Mouse (Mus musculus) midbrain, embryonic 10.5 days (tissue): ENCODE data around the gene Mpped2. TPM values are rescaled to one million over a fixed set of nuclear protein-coding genes. Genes with fewer than 3 reads are reported as not detected.

Experiments
- DNase-seq: peaks from one replicate; pipeline ENCODE4 v3.0.0-alpha.2; 2017; ENCODE audit warnings: low spot score
- H3K27ac ChIP-seq: fragments of 300-500 bp; sonication (generic); replicated peaks from 2 replicates; pipeline ENCODE4 v1.5.1; 2016; ENCODE audit warnings: mild to moderate bottlenecking
- H3K27me3 ChIP-seq: fragments of 300-500 bp; sonication (generic); 2 replicates; pipeline ENCODE4 v1.6.1; 2016; ENCODE audit warnings: low read depth, mild to moderate bottlenecking; ENCODE audit not compliant: poor library complexity, severe bottlenecking
- H3K36me3 ChIP-seq: fragments of 300-500 bp; sonication (generic); 2 replicates; pipeline ENCODE4 v1.6.1; 2016; ENCODE audit warnings: mild to moderate bottlenecking, moderate library complexity
- H3K4me1 ChIP-seq: fragments of 300-500 bp; sonication (generic); 2 replicates; pipeline ENCODE4 v1.6.1; 2016
- H3K4me3 ChIP-seq: fragments of 300-500 bp; sonication (generic); 2 replicates; pipeline ENCODE4 v1.5.1; 2016; ENCODE audit warnings: mild to moderate bottlenecking, moderate library complexity
- H3K9me3 ChIP-seq: fragments of 300-500 bp; sonication (generic); replicated peaks from 2 replicates; pipeline ENCODE4 v1.6.1; 2016; ENCODE audit warnings: mild to moderate bottlenecking
- WGBS: fragments of 180-500 bp; shearing (Covaris S2); methylation state at CpG from one replicate; pipeline ENCODE4 v1.1.7; 2016; 5-methylcytosine and 5-hydroxymethylcytosine counted together
- polyA plus RNA-seq: library from polyadenylated mRNA; unstranded; fragments of >200 nt; fragmentation: Nextera tagmentation; extraction: Ambion mirVana; gene quantifications from 2 replicates; pipeline ENCODE4 v1.2.1, GENCODE M21; 2016

Gene Mpped2
- polyA plus RNA-seq, 1 experiment from 2014 or later = 29.8 TPM

GRCm38 (mm10) chr2:106889297-106890000 is 196.4 kb downstream of the Mpped2 start:
- no peak overlapping the region for H3K4me3 ChIP-seq
- H3K4me1 ChIP-seq = peaks cover 10% of the 10 kb centered on the region; the same call in 1 of the 2 replicates
- no peaks in the 10 kb centered on the region for H3K9me3 ChIP-seq
- H3K36me3 ChIP-seq = no peaks in the 10 kb centered on the region
- 0 out of 2 replicates have a peak, but pooled peaks cover 4% of the 10 kb centered on the region for H3K27me3 ChIP-seq
- WGBS = 51% methylated on average over 3 of the region's 3 CpGs
- no peak for DNase-seq
- H3K27ac ChIP-seq = no peak overlapping the region

- Histone ChIP-seq H3K9me3 (no peaks in the 10 kb centered on the region), H3K27ac (no peak overlapping the region), H3K4me3 (no peak overlapping the region), H3K27me3 (0 out of 2 replicates have a peak, but pooled peaks cover 8% of the 10 kb centered on the region), H3K36me3 (no peaks in the 10 kb centered on the region), H3K4me1 (peaks cover 23% of the 10 kb centered on the region)
- 13% methylated on average over 3 of the region's 3 CpGs for WGBS
- DNase-seq = no peak
Measured at GRCm38 (mm10) chr2:106893376-106893775, 200.3 kb downstream of the Mpped2 start.

GRCm38 (mm10) chr2:106895326-106896023 is 202.4 kb downstream of the Mpped2 start:
- Histone ChIP-seq H3K9me3 (no peaks in the 10 kb centered on the region), H3K4me1 (peaks cover 18% of the 10 kb centered on the region), H3K27ac (peak overlapping the region; percentile 14), H3K36me3 (no peaks in the 10 kb centered on the region), H3K4me3 (no peak overlapping the region), H3K27me3 (0 out of 2 replicates have a peak, but pooled peaks cover 8% of the 10 kb centered on the region)
- WGBS = 19% methylated on average over 11 of the region's 11 CpGs
- no peak for DNase-seq

GRCm38 (mm10) chr2:106896024-106896384 is 202.9 kb downstream of the Mpped2 start:
- no peak overlapping the region for H3K4me3 ChIP-seq
- WGBS = 42% methylated on average over 4 of the region's 4 CpGs

GRCm38 (mm10) chr2:106911951-106912480 is 218.9 kb downstream of the Mpped2 start:
- Histone ChIP-seq H3K36me3 (no peaks in the 10 kb centered on the region), H3K4me3 (no peak overlapping the region), H3K4me1 (no peaks in the 10 kb centered on the region; the same call in 1 of the 2 replicates), H3K9me3 (no peaks in the 10 kb centered on the region), H3K27ac (no peak overlapping the region), H3K27me3 (no peaks in the 10 kb centered on the region)
- no peak for DNase-seq
- WGBS = 72% methylated on average over 6 of the region's 6 CpGs

More at GRCm38 (mm10) chr2:106896024-106896384, 202.9 kb downstream of the Mpped2 start:
- DNase-seq = no peak
- Histone ChIP-seq H3K36me3 (no peaks in the 10 kb centered on the region), H3K27me3 (0 out of 2 replicates have a peak, but pooled peaks cover 5% of the 10 kb centered on the region), H3K9me3 (no peaks in the 10 kb centered on the region), H3K4me1 (peaks cover 18% of the 10 kb centered on the region), H3K27ac (peak overlapping the region; percentile 14)
